ENCODE assay signal across 24 mouse cellular contexts in the genomic region with DNA sequence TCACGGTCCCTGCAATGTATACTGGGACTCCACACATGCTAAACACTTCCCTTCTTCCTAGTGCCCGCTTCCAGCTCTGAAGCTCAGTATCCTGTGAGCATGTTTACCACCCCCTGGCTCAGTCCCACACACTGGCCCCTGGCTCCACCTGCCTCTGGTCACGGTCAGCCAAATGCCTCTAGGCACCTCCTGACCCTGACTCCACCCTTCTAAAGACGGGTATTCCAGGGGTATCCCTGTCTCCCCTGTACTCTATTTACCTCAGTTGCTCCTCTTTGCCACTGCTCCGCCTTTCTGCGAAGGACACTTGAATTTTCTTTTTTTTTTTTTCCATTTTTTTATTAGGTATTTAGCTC. TPM values are rescaled to one million over a fixed set of nuclear protein-coding genes. Genes with fewer than 3 reads are reported as not detected.
DNase-seq lines count a peak whose midpoint lies in the region; ATAC-seq lines count a peak whose summit lies in the region.
"Had no signal": no experiment of that assay in that cellular context is flagged by ENCODE, and none has a peak within 500 bp of the region (broad histone marks: within the 10 kb centered on the region; RNA-seq: fewer than 3 reads in every experiment).

No protein-coding gene starts in this region.

- peak overlapping the region; percentile 13 for H3K4me3 ChIP-seq in erythroblast, embryonic 14.5 days (replicated peaks)
- H3K4me3 ChIP-seq in liver, embryonic 13.5 days (replicated peaks) = no peak overlapping the region
- H3K4me3 ChIP-seq in lung, embryonic 16.5 days (ENCODE audit: low read length) = no peak overlapping the region
- no peak overlapping the region for H3K4me3 ChIP-seq in liver, embryonic 16.5 days (ENCODE audit: low read depth, low read length)
- H3K4me3 ChIP-seq: embryonic facial prominence, embryonic 15.5 days; forebrain, embryonic 12.5 days; heart, adult 2 months; hindbrain, embryonic 12.5 days had no signal

- peaks cover 19% of the 10 kb centered on the region for H3K36me3 ChIP-seq in erythroblast, embryonic 14.5 days (ENCODE audit: control insufficient read depth)
- H3K36me3 ChIP-seq in liver, embryonic 13.5 days = no peaks in the 10 kb centered on the region
- H3K36me3 ChIP-seq in lung, embryonic 16.5 days (ENCODE audit: control insufficient read depth, insufficient read depth, low read length) = no peaks in the 10 kb centered on the region
- no peaks in the 10 kb centered on the region for H3K36me3 ChIP-seq in liver, embryonic 16.5 days (ENCODE audit: control insufficient read depth, insufficient read depth)
- H3K36me3 ChIP-seq: embryonic facial prominence, embryonic 15.5 days; forebrain, embryonic 12.5 days; hindbrain, embryonic 12.5 days had no signal

- WGBS in liver, embryonic 13.5 days (ENCODE audit: insufficient replicate concordance) = 73% methylated on average over 6 of the region's 6 CpGs
- 59% methylated on average over 6 of the region's 6 CpGs for WGBS in lung, embryonic 16.5 days
- 79% methylated on average over 6 of the region's 6 CpGs for WGBS in liver, embryonic 16.5 days (ENCODE audit: insufficient replicate concordance)

- 0 out of 2 replicates have a peak overlapping the region, but pooled peaks have one; percentile 30 for H3K9ac ChIP-seq in liver, embryonic 13.5 days
- no peak overlapping the region for H3K9ac ChIP-seq in lung, embryonic 16.5 days (ENCODE audit: low read length)
- H3K9ac ChIP-seq in liver, embryonic 16.5 days (ENCODE audit: low read depth, low read length) = no peak overlapping the region
- H3K9ac ChIP-seq: embryonic facial prominence, embryonic 15.5 days; forebrain, embryonic 12.5 days; hindbrain, embryonic 12.5 days had no signal

- peak overlapping the region; percentile 86 for H3K27ac ChIP-seq in liver, embryonic 13.5 days
- peak overlapping the region; percentile 87 for H3K27ac ChIP-seq in lung, embryonic 16.5 days (ENCODE audit: low read length)
- peak overlapping the region; percentile 54 for H3K27ac ChIP-seq in liver, embryonic 16.5 days (ENCODE audit: low read length)
- H3K27ac ChIP-seq: embryonic facial prominence, embryonic 15.5 days; forebrain, embryonic 12.5 days; heart, adult 2 months; hindbrain, embryonic 12.5 days had no signal

- peak overlapping the region; percentile 61 for H3K4me2 ChIP-seq in liver, embryonic 13.5 days
- no peak overlapping the region for H3K4me2 ChIP-seq in lung, embryonic 16.5 days (ENCODE audit: low read depth, low read length)
- H3K4me2 ChIP-seq in liver, embryonic 16.5 days (ENCODE audit: low read depth, low read length) = no peak overlapping the region
- H3K4me2 ChIP-seq: embryonic facial prominence, embryonic 15.5 days; forebrain, embryonic 12.5 days; hindbrain, embryonic 12.5 days had no signal

- ATAC-seq in erythroblast, adult 5-6 weeks (replicated peaks; ENCODE audit: low FRiP score, poor library complexity, severe bottlenecking) = no peak
- ATAC-seq in liver, embryonic 13.5 days (ENCODE audit: low read depth) = no peak
- peak; percentile 26; the same call in 1 of the 2 replicates for ATAC-seq in lung, embryonic 16.5 days (ENCODE audit: low read depth)
- no peak for ATAC-seq in liver, embryonic 16.5 days (ENCODE audit: low read depth)
- ATAC-seq in cerebellum, adult (ENCODE audit: insufficient number of reproducible peaks, low FRiP score, low TSS enrichment) = no peak
- ATAC-seq: forebrain, embryonic 16.5 days; hindbrain, embryonic 16.5 days had no signal

- H3K9me3 ChIP-seq in erythroblast, embryonic 14.5 days (ENCODE audit: control insufficient read depth, low read length) = no peaks in the 10 kb centered on the region
- H3K9me3 ChIP-seq in liver, embryonic 13.5 days (replicated peaks) = no peaks in the 10 kb centered on the region
- no peaks in the 10 kb centered on the region for H3K9me3 ChIP-seq in lung, embryonic 16.5 days (ENCODE audit: control insufficient read depth, low read length)
- no peaks in the 10 kb centered on the region for H3K9me3 ChIP-seq in liver, embryonic 16.5 days (replicated peaks; ENCODE audit: control insufficient read depth, low read length)
- H3K9me3 ChIP-seq: embryonic facial prominence, embryonic 15.5 days; forebrain, embryonic 12.5 days; hindbrain, embryonic 12.5 days had no signal

- H3K27me3 ChIP-seq in erythroblast, embryonic 14.5 days (ENCODE audit: control insufficient read depth) = no peaks in the 10 kb centered on the region
- H3K27me3 ChIP-seq in liver, embryonic 13.5 days = no peaks in the 10 kb centered on the region
- no peaks in the 10 kb centered on the region for H3K27me3 ChIP-seq in lung, embryonic 16.5 days (ENCODE audit: control insufficient read depth, insufficient read depth, low read depth, low read length)
- H3K27me3 ChIP-seq in liver, embryonic 16.5 days (ENCODE audit: control insufficient read depth, insufficient read depth, low read depth, low read length) = no peaks in the 10 kb centered on the region
- H3K27me3 ChIP-seq: embryonic facial prominence, embryonic 15.5 days; forebrain, embryonic 12.5 days; hindbrain, embryonic 12.5 days had no signal

- H3K4me1 ChIP-seq in erythroblast, embryonic 14.5 days (ENCODE audit: control insufficient read depth) = peaks cover 95% of the 10 kb centered on the region
- peaks cover 95% of the 10 kb centered on the region for H3K4me1 ChIP-seq in liver, embryonic 13.5 days (replicated peaks)
- H3K4me1 ChIP-seq in lung, embryonic 16.5 days (replicated peaks; ENCODE audit: control insufficient read depth, insufficient read depth, low read length) = peaks cover 24% of the 10 kb centered on the region
- peaks cover 84% of the 10 kb centered on the region for H3K4me1 ChIP-seq in liver, embryonic 16.5 days (ENCODE audit: control insufficient read depth, low read depth, low read length)

- no peak for DNase-seq in liver, embryonic 13.5 days
- no peak for DNase-seq in liver
- DNase-seq in lung, postnatal 14 days = no peak
- DNase-seq: adrenal gland, adult 8-10 months; adrenal gland, postnatal 36 days; B cell, adult 2 months; cerebellum, adult 11 months; cerebellum, adult 8-10 months; cerebellum, postnatal 14 days; embryo, embryonic 11 days; gastrocnemius, postnatal 10 days; heart, adult 2 months; heart, postnatal 10 days; heart, postnatal 4 days had no signal

RNA-seq across cellular contexts. Expression of a gene that starts 31.7 kb away (rescaled TPM):
- polyA plus RNA-seq in erythroblast, embryonic 14.5 days (2012) = 5.0 and 5.7 TPM in 2 replicates
- 0.77 and 2.9 TPM in 2 replicates for total RNA-seq in erythroblast, adult 5-6 weeks (2015; ENCODE audit: low replicate concordance)
- total RNA-seq in erythroblast, adult 5-6 weeks (2017; ENCODE audit: low replicate concordance) = 2.0 and 3.4 TPM in 2 replicates
- polyA plus RNA-seq in liver, embryonic 13.5 days (2015; fragmentation: Nextera tagmentation; extraction: Ambion mirVana) = 29.7 and 30.2 TPM in 2 replicates
- 126 and 132 TPM in 2 replicates for polyA plus RNA-seq in lung, embryonic 16.5 days (2015; fragmentation: Nextera tagmentation; extraction: Ambion mirVana)
- polyA plus RNA-seq in liver, embryonic 16.5 days (2015; fragmentation: Nextera tagmentation; extraction: Ambion mirVana) = 24.9 and 25.2 TPM in 2 replicates
